8 mouse cellular contexts compared by ENCODE assay signal in the genomic region with DNA sequence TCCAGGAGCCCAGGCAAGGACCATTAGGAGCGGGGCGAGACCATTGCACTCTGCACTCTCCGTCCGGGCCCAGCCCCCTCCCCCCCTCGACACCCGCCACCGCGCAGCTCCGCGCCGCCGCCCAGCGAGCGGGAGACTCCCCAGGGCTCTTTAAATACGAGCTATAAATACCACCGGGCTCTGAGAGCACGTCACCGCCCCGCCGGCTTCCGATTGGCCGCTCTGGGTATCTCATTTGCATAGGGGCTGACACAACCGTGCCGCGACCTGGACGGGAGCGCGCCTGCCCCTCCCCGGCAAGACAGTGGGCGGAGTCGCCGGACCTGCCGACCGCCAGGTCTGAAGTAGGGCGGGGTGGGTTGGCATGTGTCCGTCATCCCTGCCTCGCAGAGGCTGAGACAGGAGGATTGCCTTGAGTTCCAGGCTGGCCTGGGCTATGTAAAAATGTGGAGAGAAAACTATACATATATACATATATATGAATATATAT.
DNase-seq lines count a peak whose midpoint lies in the region; ATAC-seq and TF ChIP-seq lines count a peak whose summit lies in the region.

No protein-coding gene starts in this region.

- peaks cover 6% of the 10 kb centered on the region; the same call in 1 of the 2 replicates for H3K27me3 ChIP-seq in forebrain, embryonic 11.5 days (ENCODE audit: control insufficient read depth, insufficient read depth, low read length)
- H3K27me3 ChIP-seq in heart, embryonic 16.5 days (ENCODE audit: control insufficient read depth, insufficient read depth, low read length): peaks cover 5% of the 10 kb centered on the region; the same call in 1 of the 2 replicates
- H3K27me3 ChIP-seq in liver, embryonic 16.5 days (ENCODE audit: control insufficient read depth, insufficient read depth, low read depth, low read length): peaks cover 3% of the 10 kb centered on the region
- H3K27me3 ChIP-seq in neural tube, embryonic 13.5 days: peaks cover 5% of the 10 kb centered on the region
- H3K27me3 ChIP-seq in testis, adult 2 months (ENCODE audit: control insufficient read depth, insufficient read depth, low read length): no peaks in the 10 kb centered on the region

- no peak for TF ChIP-seq CTCF in testis, adult 2 months (IDR thresholded peaks at IDR 0.05; ENCODE audit: control insufficient read depth, insufficient read depth, insufficient replicate concordance, low read depth, low read length)

- no peak overlapping the region for H3K27ac ChIP-seq in forebrain, embryonic 11.5 days (ENCODE audit: low read depth, low read length)
- H3K27ac ChIP-seq in heart, embryonic 16.5 days (ENCODE audit: low read length): peak overlapping the region; percentile 92
- peak overlapping the region; percentile 76 for H3K27ac ChIP-seq in liver, embryonic 16.5 days (ENCODE audit: low read length)
- peak overlapping the region; percentile 90 for H3K27ac ChIP-seq in neural tube, embryonic 13.5 days (replicated peaks)
- H3K27ac ChIP-seq in testis, adult 2 months (ENCODE audit: control insufficient read depth, insufficient read depth, low read depth, low read length): peak overlapping the region; percentile 90

- H3K4me2 ChIP-seq in forebrain, embryonic 11.5 days (ENCODE audit: low read depth, low read length, severe bottlenecking): peak overlapping the region; percentile 77
- peak overlapping the region; percentile 96 for H3K4me2 ChIP-seq in heart, embryonic 16.5 days (ENCODE audit: low read depth, low read length)
- H3K4me2 ChIP-seq in liver, embryonic 16.5 days (ENCODE audit: low read depth, low read length): peak overlapping the region; percentile 95
- peak overlapping the region; percentile 82 for H3K4me2 ChIP-seq in neural tube, embryonic 13.5 days

- WGBS in forebrain, embryonic 11.5 days: under 1% methylated on average over 37 of the region's 37 CpGs
- 0% methylated on average over 37 of the region's 37 CpGs for WGBS in heart, embryonic 16.5 days
- 0% methylated on average over 36 of the region's 37 CpGs for WGBS in liver, embryonic 16.5 days (ENCODE audit: insufficient replicate concordance)
- under 1% methylated on average over 37 of the region's 37 CpGs for WGBS in neural tube, embryonic 13.5 days

- 0 out of 2 replicates have a peak, but pooled peaks cover 2% of the 10 kb centered on the region for H3K4me1 ChIP-seq in forebrain, embryonic 11.5 days (replicated peaks; ENCODE audit: control insufficient read depth, insufficient read depth, low read length)
- H3K4me1 ChIP-seq in heart, embryonic 16.5 days (ENCODE audit: control insufficient read depth, insufficient read depth, low read length): peaks cover 13% of the 10 kb centered on the region
- H3K4me1 ChIP-seq in liver, embryonic 16.5 days (ENCODE audit: control insufficient read depth, low read depth, low read length): peaks cover 20% of the 10 kb centered on the region
- peaks cover 10% of the 10 kb centered on the region; the same call in 1 of the 2 replicates for H3K4me1 ChIP-seq in neural tube, embryonic 13.5 days (replicated peaks)
- H3K4me1 ChIP-seq in testis, adult 2 months (ENCODE audit: control insufficient read depth, insufficient read depth, low read length): peaks cover 21% of the 10 kb centered on the region

- no peaks in the 10 kb centered on the region for H3K36me3 ChIP-seq in forebrain, embryonic 11.5 days (ENCODE audit: control insufficient read depth, insufficient read depth, low read length)
- H3K36me3 ChIP-seq in heart, embryonic 16.5 days (ENCODE audit: control insufficient read depth, insufficient read depth): no peaks in the 10 kb centered on the region
- no peaks in the 10 kb centered on the region for H3K36me3 ChIP-seq in liver, embryonic 16.5 days (ENCODE audit: control insufficient read depth, insufficient read depth)
- H3K36me3 ChIP-seq in neural tube, embryonic 13.5 days: no peaks in the 10 kb centered on the region
- H3K36me3 ChIP-seq in testis, adult 2 months (ENCODE audit: control insufficient read depth, insufficient read depth, low read length): no peaks in the 10 kb centered on the region

- H3K9ac ChIP-seq in forebrain, embryonic 11.5 days (ENCODE audit: low read length): peak overlapping the region; percentile 50
- peak overlapping the region; percentile 76 for H3K9ac ChIP-seq in heart, embryonic 16.5 days (ENCODE audit: low read length)
- peak overlapping the region; percentile 63 for H3K9ac ChIP-seq in liver, embryonic 16.5 days (ENCODE audit: low read depth, low read length)
- peak overlapping the region; percentile 69 for H3K9ac ChIP-seq in neural tube, embryonic 13.5 days

- DNase-seq in CD8-positive naive resting alpha-beta T cell, adult 2 months (ENCODE audit: low read depth in 2 of 2, low spot score in 2 of 2): peak; percentile 95
- DNase-seq in c-Kit-positive CD71-negative TER-119-negative erythroid progenitor cells, embryonic 14.5 days (ENCODE audit: low read depth): peak; percentile 95
- peak; percentile 96 for DNase-seq in forebrain, embryonic 11.5 days (ENCODE audit: low spot score)
- DNase-seq in kidney, postnatal 36 days: peak; percentile 98

- peak; percentile 76 for TF ChIP-seq POLR2A in testis, adult 2 months (IDR thresholded peaks at IDR 0.05; ENCODE audit: control insufficient read depth, low read depth, low read length)

- H3K9me3 ChIP-seq in forebrain, embryonic 11.5 days (ENCODE audit: control insufficient read depth, low read length): no peaks in the 10 kb centered on the region
- no peaks in the 10 kb centered on the region for H3K9me3 ChIP-seq in heart, embryonic 16.5 days (replicated peaks; ENCODE audit: control insufficient read depth, low read length)
- no peaks in the 10 kb centered on the region for H3K9me3 ChIP-seq in liver, embryonic 16.5 days (replicated peaks; ENCODE audit: control insufficient read depth, low read length)
- H3K9me3 ChIP-seq in neural tube, embryonic 13.5 days: no peaks in the 10 kb centered on the region

- H3K4me3 ChIP-seq in forebrain, embryonic 11.5 days (ENCODE audit: low read depth, low read length): peak overlapping the region; percentile 42
- peak overlapping the region; percentile 63 for H3K4me3 ChIP-seq in heart, embryonic 16.5 days (ENCODE audit: low read length)
- H3K4me3 ChIP-seq in liver, embryonic 16.5 days (ENCODE audit: low read depth, low read length): peak overlapping the region; percentile 63
- H3K4me3 ChIP-seq in neural tube, embryonic 13.5 days: peak overlapping the region; percentile 53
- H3K4me3 ChIP-seq in testis, adult 2 months (ENCODE audit: control insufficient read depth, low read depth, low read length): peak overlapping the region; percentile 73

- peak; percentile 96 for ATAC-seq in forebrain, embryonic 11.5 days (replicated peaks; ENCODE audit: low FRiP score)
- peak; percentile 96 for ATAC-seq in heart, embryonic 16.5 days (replicated peaks; ENCODE audit: extremely low read depth, insufficient read depth, low FRiP score)
- peak; percentile 93 for ATAC-seq in liver, embryonic 16.5 days (ENCODE audit: low read depth)
- peak; percentile 94 for ATAC-seq in neural tube, embryonic 13.5 days (ENCODE audit: low read depth)
